Mouse (Mus musculus): ENCODE measurements at regions not wholly inside any gene's neighbourhood (a gene's known extent, or its start where the extent isn't known, plus 50 kb on each side); places are given as distances from the start of the nearest gene placed in this dataset.
A peak's percentile ranks its signal among the peaks of the same experiment; 100 is the strongest.

GRCm38 (mm10) chr19:54787171-54787570, 339.9 kb downstream of the Gpam start:
- DNase-seq (ENCODE audit: low read depth, low spot score): peak; percentile 57

- peak; percentile 7 for DNase-seq (ENCODE audit: low read depth, low spot score)
These were observed 343.3 kb downstream of the Gpam start for GRCm38 (mm10) chr19:54783729-54784128.

- no peak for DNase-seq (ENCODE audit: low read depth, low spot score)
These were observed 369.3 kb downstream of the Gpam start for GRCm38 (mm10) chr19:54757761-54758160.

- DNase-seq (ENCODE audit: low read depth, low spot score): no peak
These were observed 370.3 kb downstream of the Gpam start for GRCm38 (mm10) chr19:54756681-54757257.

- no peak for DNase-seq (ENCODE audit: low read depth, low spot score)
These were observed 371.6 kb downstream of the Gpam start for GRCm38 (mm10) chr19:54755451-54755850.

- DNase-seq (ENCODE audit: low read depth, low spot score): no peak
These were observed 393.1 kb downstream of the Gpam start for GRCm38 (mm10) chr19:54733938-54734337.

- DNase-seq (ENCODE audit: low read depth, low spot score): no peak
These were observed 395.3 kb downstream of the Gpam start for GRCm38 (mm10) chr19:54731749-54732148.

- DNase-seq (ENCODE audit: low read depth, low spot score): no peak
These were observed 395.7 kb downstream of the Gpam start for GRCm38 (mm10) chr19:54731315-54731714.

- no peak for DNase-seq (ENCODE audit: low read depth, low spot score)
These were observed 396.2 kb downstream of the Gpam start for GRCm38 (mm10) chr19:54730801-54731200.

GRCm38 (mm10) chr19:54730296-54730695, 396.7 kb downstream of the Gpam start:
- DNase-seq (ENCODE audit: low read depth, low spot score): no peak

GRCm38 (mm10) chr19:54722091-54722490, 404.9 kb downstream of the Gpam start:
- no peak for DNase-seq (ENCODE audit: low read depth, low spot score)

- DNase-seq (ENCODE audit: low read depth, low spot score): no peak
These were observed 429.6 kb downstream of the Gpam start for GRCm38 (mm10) chr19:54697411-54697810.

GRCm38 (mm10) chr19:54693714-54694113, 433.3 kb downstream of the Gpam start:
- DNase-seq (ENCODE audit: low read depth, low spot score): no peak

GRCm38 (mm10) chr19:54693094-54693493, 433.9 kb downstream of the Gpam start:
- DNase-seq (ENCODE audit: low read depth, low spot score): no peak

- DNase-seq (ENCODE audit: low read depth, low spot score): no peak
These were observed 435.2 kb downstream of the Gpam start for GRCm38 (mm10) chr19:54691861-54692260.

GRCm38 (mm10) chr19:54688630-54689029, 438.4 kb downstream of the Gpam start:
- DNase-seq (ENCODE audit: low read depth, low spot score): no peak

- DNase-seq (ENCODE audit: low read depth, low spot score): no peak
These were observed 441.9 kb downstream of the Gpam start for GRCm38 (mm10) chr19:54685147-54685546.
